Mouse (Mus musculus) inflammation-experienced regulatory T-cells, adult 6 months (primary cell): ENCODE data around the gene Nfib. TPM values are rescaled to one million over a fixed set of nuclear protein-coding genes. Genes with fewer than 3 reads are reported as not detected.

Experiments
- ATAC-seq: one replicate; pipeline ENCODE4 v1.8.0; 2017
- polyA plus RNA-seq, 3 experiments: library from polyadenylated mRNA; unstranded; fragments of 100-300 nt; shearing (Covaris generic); gene quantifications; one replicate each; pipeline ENCODE4 v1.2.1; 2017

The Nfib gene
- polyA plus RNA-seq, 3 experiments from 2014 or later: 0.04 to 0.11 TPM; not detected in 1

- ATAC-seq: no peak
Measured at GRCm38 (mm10) chr4:82690267-82690666, 15.3 kb downstream of the Nfib start.

- no peak for ATAC-seq
Measured at GRCm38 (mm10) chr4:82686037-82686436, 19.5 kb downstream of the Nfib start.

GRCm38 (mm10) chr4:82684088-82684715 is 21.3 kb downstream of the Nfib start:
- ATAC-seq: no peak

- no peak for ATAC-seq
Measured at GRCm38 (mm10) chr4:82683583-82683982, 22.0 kb downstream of the Nfib start.

- no peak for ATAC-seq
Measured at GRCm38 (mm10) chr4:82676104-82676503, 29.4 kb downstream of the Nfib start.

GRCm38 (mm10) chr4:82667271-82667872 is 38.2 kb downstream of the Nfib start:
- no peak for ATAC-seq

- no peak for ATAC-seq
Measured at GRCm38 (mm10) chr4:82664436-82664835, 41.1 kb downstream of the Nfib start.

GRCm38 (mm10) chr4:82663749-82664381 is 41.7 kb downstream of the Nfib start:
- no peak for ATAC-seq

GRCm38 (mm10) chr4:82662626-82663025 is 42.9 kb downstream of the Nfib start:
- ATAC-seq: no peak

- no peak for ATAC-seq
Measured at GRCm38 (mm10) chr4:82662222-82662621, 43.3 kb downstream of the Nfib start.

- ATAC-seq: no peak
Measured at GRCm38 (mm10) chr4:82661215-82661614, 44.3 kb downstream of the Nfib start.

GRCm38 (mm10) chr4:82645679-82646078 is 59.9 kb downstream of the Nfib start:
- ATAC-seq: no peak

GRCm38 (mm10) chr4:82644797-82645196 is 60.8 kb downstream of the Nfib start:
- ATAC-seq: no peak

- no peak for ATAC-seq
Measured at GRCm38 (mm10) chr4:82643734-82644085, 61.8 kb downstream of the Nfib start.

GRCm38 (mm10) chr4:82643022-82643733 is 62.4 kb downstream of the Nfib start:
- ATAC-seq: no peak

- ATAC-seq: no peak
Measured at GRCm38 (mm10) chr4:82641066-82641680, 64.4 kb downstream of the Nfib start.

GRCm38 (mm10) chr4:82638251-82638650 is 67.3 kb downstream of the Nfib start:
- ATAC-seq: no peak

- ATAC-seq: no peak
Measured at GRCm38 (mm10) chr4:82637633-82638032, 67.9 kb downstream of the Nfib start.

GRCm38 (mm10) chr4:82636658-82637057 is 68.9 kb downstream of the Nfib start:
- no peak for ATAC-seq

GRCm38 (mm10) chr4:82635881-82636280 is 69.7 kb downstream of the Nfib start:
- no peak for ATAC-seq

GRCm38 (mm10) chr4:82635118-82635517 is 70.4 kb downstream of the Nfib start:
- no peak for ATAC-seq

- ATAC-seq: no peak
Measured at GRCm38 (mm10) chr4:82634365-82634764, 71.2 kb downstream of the Nfib start.
